Mouse (Mus musculus): ENCODE results near the gene Platr17.

- TF ChIP-seq GATA1 (IDR thresholded peaks at IDR 0.05; ENCODE audit: low read length) (no peak), TAL1 (IDR thresholded peaks at IDR 0.05; ENCODE audit: low read length) (no peak)
Observed at GRCm38 (mm10) chr17:33921361-33921760, 16.4 kb downstream of the Platr17 start.
